Mouse (Mus musculus) MEL (cell line): ENCODE measurements around the gene Pde11a.

Experiments used
- CTCF ChIP-seq, 3 experiments: IDR thresholded peaks in 2 of 3; conservative IDR thresholded peaks in 1 of 3; 2 replicates each; pipeline ENCODE4 v1.5.1; 2011 to 2012; ENCODE audit warnings: low read length in 3 of 3, low read depth in 2 of 3, mild to moderate bottlenecking in 2 of 3, improper control_type of control experiment in 1 of 3, inconsistent platforms in 1 of 3, mixed read lengths in 1 of 3, moderate library complexity in 1 of 3; ENCODE audit not compliant: control insufficient read depth in 1 of 3, insufficient read depth in 1 of 3, poor library complexity in 1 of 3, severe bottlenecking in 1 of 3
- EP300 ChIP-seq, 2 experiments: IDR thresholded peaks; 2 replicates each; pipeline ENCODE4 v1.6.1; 2011; ENCODE audit warnings: improper control_type of control experiment in 2 of 2, low read length in 2 of 2, low read depth in 1 of 2, mild to moderate bottlenecking in 1 of 2
- KAT2A ChIP-seq: conservative IDR thresholded peaks from 2 replicates; pipeline ENCODE4 v1.6.1; 2012; ENCODE audit warnings: low read depth, low read length, improper control_type of control experiment, inconsistent platforms
- MYC ChIP-seq: IDR thresholded peaks from 2 replicates; pipeline ENCODE4 v1.6.1; 2011; ENCODE audit warnings: low read depth, mild to moderate bottlenecking, low read length, improper control_type of control experiment, moderate library complexity

DNA sequence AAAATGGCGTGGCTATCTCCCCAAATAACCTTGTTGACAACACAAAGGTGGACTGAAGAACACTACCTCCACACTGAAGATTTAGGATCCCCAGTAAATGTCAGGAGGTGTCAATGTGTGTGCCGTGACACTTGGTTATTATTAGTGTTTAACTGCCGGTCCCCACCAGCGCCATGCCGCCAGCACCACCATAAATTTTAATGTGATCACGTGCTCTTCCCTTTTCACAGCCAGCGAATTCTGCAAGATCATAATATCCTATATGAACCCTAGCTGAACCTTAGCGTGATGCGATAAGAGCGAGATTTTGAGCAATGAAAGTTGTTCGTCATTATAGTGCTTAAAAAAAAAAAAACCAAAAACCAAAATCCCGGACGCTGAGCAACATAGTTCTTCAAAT lies 269.3 kb downstream of the Pde11a start:
- TF ChIP-seq MYC (no peak), KAT2A (no peak), CTCF (IDR thresholded peaks at IDR 0.05 in 2 of 3, conservative IDR thresholded peaks at IDR 0.05 in 1 of 3; ENCODE audit: control insufficient read depth in 1 of 3, insufficient read depth in 1 of 3, low read depth in 2 of 3, low read length in 3 of 3, poor library complexity in 1 of 3, severe bottlenecking in 1 of 3) (no peak), EP300 (IDR thresholded peaks at IDR 0.05; ENCODE audit: low read depth in 1 of 2, low read length in 2 of 2) (no peak)
